Mouse (Mus musculus) gastrocnemius, postnatal 4 days (tissue): ENCODE data around the gene Tob1. TPM values are rescaled to one million over a fixed set of nuclear protein-coding genes. Genes with fewer than 3 reads are reported as not detected.

Source experiments
- DNase-seq, 2 experiments: peaks; one replicate each; pipeline ENCODE4 v3.0.0; 2021 to 2022; ENCODE audit warnings: low spot score in 2 of 2, mixed read lengths in 2 of 2
- total RNA-seq, 2 experiments: library from RNA; stranded (reverse); gene quantifications; 2 replicates each; pipeline ENCODE4 v1.2.3; 2021

The Tob1 gene
- total RNA-seq, 2 experiments from 2014 or later = 81.4 to 89.8 TPM

DNA sequence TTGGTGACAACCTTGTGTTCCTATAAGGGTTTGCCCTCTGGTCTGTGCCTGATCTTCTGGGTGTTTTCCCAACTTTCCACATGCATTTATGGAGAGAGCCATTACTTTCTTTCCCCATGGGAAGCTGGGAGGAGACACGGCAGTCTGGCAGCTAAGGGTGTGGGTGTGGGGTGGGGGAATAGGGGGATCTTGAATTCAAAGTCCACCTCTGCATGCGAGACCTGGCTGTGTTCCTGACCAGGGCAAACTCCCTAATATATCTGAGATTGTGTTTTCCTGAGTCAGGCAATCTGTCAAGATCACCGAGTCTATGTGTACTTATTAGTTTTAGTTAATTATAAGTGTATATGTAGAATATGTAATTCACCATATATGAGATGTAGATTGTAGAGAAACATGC is 14.9 kb upstream of the Tob1 start:
- no peak for DNase-seq

DNA sequence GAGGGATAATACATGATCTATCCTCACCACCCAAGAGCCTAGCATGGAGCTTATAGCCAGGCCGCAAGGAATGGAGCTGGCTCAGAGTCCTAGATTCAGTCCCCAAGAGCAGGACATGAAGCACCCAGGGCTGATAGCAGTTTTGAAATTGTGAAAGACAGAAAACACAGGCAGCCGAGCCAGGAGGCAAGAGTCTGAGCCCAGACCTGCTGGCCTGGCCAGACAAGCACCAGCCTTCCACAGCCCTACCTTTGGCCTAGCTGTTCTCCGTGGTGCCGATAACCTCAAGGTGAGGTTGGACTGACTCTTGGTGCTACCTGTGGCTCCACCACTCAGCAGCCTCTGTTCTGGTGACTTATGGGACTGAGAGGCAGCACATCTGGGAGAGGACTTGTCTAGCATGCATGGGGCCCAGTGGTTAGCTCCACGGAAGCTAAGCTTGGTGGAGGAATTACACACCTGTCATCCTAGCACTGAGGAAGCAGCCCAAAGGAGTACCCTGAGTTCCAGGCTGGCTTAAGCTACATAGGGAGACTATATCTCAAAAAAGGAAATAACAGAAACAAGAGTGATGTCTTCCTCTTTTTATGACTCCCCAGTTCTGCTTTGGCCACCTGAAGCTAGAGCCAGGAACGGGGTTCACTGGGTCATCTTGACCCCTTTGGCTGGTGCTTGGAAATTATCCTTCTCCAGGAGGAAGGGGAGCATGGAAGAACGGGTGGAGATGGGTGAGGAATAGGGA is 12.7 kb upstream of the Tob1 start:
- DNase-seq = no peak

DNA sequence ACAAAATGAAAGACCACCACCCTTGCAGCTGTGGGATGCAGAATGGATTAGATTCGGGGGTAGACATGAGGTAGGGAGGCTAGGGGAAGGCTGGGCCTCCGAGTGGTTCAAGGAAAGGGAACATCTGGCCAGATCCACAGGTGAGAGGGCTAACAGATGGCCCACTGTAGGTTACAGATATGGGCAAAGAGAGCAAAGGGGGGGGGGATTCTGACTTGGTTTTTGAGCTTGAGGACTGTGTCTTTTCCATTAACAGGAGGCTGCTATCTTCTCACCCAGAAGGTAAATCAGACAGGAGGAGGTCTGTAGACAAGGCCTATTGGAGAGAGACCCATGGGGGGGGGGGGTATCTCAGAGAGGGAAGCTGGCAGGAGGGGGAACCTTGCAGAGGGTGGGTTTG is 11.5 kb upstream of the Tob1 start:
- no peak for DNase-seq

DNA sequence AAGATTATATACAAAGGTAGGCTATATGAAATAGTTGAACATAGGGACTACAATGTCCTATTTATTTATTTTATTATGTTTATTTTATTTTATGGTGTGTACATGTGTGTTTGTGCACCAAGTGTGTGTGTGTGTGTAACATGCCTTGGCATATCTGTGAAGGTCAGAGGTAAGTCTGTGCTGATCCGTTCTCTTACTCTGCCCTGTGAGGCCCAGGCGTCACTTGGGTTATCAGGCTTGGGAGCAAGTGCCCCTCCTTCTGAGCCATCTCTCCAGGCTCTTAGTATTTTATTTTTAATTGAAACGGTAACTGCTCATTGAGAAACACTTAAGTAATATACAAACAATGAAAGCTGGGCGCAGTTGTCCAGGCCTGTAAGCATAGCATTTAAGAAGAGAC is 10.8 kb upstream of the Tob1 start:
- no peak for DNase-seq

DNA sequence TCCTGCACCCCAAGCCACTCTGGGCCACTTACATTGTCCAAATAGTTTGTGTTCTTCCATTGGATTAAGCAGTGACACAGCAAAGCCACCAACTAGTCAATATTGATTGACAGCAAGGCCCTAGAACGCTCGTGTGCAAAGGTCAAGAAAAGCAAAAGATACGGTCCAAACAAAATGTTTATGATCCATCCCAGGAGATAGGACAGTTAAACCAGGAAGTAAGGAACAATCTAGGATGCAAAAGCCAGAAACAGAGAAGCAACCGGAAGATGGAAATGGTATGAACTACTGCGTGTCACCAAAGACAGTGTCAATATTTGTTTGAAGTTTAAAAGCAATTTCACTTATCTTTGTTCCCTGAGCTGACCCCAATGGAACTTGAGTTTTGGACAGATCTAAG is 9.1 kb upstream of the Tob1 start:
- no peak for DNase-seq

DNA sequence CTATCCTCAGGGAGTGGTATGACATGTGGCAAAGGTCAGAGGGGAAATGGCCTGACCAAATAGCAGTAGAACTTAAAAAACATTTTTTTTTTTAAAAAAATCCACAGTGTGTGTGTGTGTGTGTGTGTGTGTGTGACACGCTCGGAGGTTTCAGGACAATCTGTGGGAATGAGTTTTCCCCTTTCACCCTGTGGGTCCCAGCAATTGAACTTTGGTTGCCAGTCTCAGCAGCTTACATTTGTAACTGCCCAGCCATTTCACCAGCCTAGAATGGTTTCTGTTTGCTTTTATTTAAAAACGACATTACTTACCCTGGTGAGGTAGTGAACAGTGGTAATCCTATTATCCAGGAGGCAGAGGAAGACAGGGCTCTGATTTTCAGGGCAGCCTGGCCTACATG is 8.2 kb upstream of the Tob1 start:
- DNase-seq = no peak

DNA sequence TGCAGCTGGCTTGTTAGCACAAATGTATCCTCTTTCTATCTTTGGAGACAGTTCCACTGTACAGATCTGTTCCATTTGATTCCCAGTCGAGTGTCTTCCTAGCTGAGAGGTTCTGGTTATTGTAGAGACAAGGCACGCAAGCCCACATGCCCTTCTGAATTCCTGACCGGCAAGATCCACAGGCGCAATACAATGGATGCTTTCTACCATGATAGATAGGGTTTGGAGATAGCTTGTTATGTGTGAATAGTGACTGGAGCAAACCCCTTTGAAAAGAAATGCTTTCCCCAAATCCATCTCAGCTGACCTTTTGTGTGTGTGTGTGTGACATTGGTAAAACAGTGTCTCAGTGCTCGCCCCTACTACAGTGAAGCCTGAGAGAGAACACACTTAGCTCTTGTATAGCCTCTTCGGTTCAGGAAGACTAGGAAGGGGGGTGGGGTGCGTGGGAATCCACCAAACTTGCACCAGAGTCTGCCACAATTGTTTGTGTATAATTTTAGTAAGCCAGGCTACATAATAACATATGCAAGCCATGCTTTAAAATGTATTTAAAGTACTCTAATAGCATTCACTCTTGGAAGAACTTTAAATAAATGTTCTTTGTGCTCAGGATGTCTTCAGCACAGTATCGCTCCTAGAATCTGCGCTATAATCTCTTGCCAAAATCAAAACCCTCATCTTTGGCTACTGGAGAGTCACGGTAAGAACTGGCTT is 4.7 kb upstream of the Tob1 start:
- DNase-seq = no peak

DNA sequence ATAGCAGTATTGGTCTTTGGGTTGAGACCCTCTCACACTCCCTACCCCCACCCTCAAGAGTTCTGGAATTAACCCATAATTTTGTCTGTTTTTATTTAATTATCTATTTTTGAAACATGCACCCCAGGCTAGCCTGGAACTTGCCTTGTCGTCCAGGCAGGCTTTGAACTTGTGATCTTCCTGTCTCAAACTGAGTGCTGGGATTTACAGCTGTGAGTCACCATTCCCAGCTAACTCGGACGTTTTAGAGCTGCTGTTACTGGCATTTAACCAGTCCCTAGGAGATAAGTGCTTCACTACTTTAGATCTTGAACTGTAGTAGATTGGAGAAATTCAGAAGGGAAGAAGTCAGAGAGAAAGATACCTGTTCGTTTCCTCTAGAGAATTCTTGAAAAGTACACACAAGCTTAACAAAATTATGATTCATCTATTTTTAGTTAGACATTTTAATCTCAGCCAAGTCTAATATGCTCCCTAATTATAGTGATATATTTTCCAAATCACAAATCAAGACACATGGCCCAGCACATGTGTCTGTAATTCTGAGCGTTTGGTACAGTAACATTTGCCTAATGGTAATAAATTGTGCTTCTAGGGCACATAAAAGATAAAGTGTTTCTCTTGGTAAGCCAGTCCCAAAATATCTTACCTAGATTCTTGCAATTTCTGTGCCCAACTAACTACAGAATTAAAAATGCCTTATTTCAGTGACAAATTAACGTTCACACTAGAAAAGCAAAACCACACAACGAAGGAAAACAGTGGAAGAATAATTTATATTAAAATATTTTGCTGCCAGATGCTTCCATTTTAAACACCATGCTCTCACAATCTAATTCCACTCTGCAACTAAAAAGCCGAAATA is 2.2 kb upstream of the Tob1 start:
- no peak for DNase-seq

DNA sequence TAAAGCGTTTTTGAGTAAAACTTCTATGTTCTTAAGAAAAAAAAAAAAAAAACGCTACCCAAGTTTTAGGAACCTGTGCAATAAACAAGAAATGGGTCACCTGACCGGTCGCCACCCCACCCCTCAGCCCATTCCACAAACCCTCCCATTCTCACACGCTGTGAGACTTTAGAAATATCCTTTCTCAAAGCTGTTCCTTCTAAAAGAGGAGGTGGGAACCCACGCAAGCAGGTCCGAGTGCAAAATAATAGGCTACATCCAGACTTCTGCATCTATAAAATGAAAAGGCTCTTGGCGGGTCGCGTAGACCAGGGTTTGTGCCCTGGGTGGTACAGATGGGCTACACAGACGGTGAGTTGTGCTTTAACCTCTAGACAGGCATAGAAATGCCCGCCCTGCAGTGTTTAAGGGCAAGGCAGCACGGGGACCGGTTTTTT is 1.5 kb upstream of the Tob1 start:
- DNase-seq = no peak

DNA sequence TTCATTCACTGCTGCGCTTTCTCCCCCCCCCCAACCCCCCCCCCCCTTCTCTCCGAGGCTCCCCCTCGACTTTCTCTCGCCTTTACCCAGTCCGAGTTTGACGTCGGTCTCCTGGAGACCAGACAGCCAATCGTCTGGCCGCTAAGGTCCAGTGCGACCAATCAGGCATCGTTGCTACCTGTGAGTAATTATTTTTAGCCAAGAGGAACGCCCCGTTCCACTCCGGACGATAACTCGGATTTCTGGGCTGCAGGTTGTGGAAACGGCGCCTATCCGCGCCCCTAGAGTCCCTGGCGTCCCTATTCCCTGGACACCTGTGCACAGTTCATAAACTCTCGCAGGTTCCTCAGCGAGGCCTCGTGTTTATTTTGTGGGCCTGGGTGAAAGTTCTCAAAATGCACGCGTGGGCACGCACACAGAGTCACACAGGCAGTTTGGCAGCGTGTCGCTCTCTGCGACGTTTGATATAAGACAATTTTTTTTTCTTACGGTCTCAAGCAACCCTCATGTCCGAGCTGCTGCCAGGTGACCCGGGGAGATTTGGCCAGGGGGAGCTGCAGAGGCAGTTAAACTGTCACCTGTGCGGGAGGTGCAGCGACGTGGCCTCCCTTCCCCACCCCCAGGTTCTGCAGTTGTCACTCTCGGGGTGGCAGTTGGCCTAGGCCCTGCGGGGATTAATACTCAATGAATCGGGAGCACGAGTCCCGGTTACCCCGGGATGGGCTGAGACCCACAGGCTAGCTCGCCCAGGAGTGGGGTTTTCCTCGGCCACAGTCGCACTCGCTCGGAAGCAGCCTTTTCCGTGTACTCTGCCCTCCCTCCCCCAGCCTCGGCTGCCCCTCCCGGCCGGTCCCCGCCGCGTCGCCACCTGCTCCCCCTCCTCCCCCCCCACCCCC is 815 bp upstream of the Tob1 start:
- DNase-seq = peak; percentile 44 to 81

DNA sequence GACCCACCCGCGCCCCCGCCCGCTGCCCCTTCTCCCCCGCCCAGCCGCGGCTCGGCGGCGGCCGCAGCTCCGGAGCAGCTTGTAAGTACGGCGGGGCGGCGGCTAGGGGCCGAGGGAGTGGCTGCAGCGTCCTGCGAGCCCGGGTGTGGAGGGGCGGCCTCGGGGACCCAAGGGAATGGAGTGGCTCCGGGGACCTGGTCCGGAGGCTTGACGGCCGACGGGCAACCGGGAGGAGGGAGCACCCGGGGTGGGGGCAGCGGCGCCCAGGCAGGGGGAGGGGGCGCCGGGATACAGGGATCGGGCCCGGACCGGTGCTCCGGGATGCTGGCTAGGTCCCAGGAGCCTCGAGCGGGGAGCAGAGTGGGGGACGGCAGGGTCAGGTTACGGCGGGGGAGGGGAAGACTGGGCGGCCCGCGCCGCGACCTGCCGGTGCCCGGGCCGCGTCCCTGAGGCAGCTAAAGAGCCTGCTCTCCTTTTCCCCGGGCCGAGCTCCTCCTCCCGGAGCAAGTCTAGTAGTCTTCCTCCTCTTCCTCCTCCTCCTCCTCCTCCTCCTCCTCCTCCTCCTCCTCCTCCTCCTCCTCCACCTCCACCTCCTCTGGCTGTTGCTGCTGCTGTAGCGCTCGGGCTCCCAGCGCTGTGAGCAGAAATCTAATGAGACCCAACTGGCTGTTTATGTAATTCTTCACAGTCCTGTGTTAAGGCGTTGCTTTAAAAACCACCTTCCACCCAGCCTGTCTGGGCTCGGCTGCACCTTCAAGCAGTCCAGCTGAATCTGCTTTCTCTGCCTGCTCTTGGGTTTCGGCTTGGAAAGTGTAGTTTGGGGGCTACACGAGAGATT is 616 bp downstream of the Tob1 start:
- DNase-seq = peak; percentile 60 to 81

DNA sequence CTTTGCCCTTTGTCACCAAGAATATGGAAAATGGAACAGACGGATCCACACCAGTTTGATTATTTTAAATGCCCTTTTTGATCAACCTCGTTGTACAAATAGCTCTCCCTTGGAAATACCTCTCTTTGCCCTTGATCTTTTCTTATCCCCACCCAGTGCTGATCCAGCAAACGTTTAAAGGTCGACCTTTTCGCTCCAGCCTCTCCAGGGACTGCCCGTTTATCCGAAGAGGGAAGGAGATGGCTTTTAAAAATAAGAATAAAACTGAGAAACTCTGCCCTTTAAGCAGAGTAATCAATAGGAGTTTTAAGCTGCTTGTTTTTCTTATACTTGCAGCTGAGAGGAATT is 1.2 kb downstream of the Tob1 start:
- no peak for DNase-seq

DNA sequence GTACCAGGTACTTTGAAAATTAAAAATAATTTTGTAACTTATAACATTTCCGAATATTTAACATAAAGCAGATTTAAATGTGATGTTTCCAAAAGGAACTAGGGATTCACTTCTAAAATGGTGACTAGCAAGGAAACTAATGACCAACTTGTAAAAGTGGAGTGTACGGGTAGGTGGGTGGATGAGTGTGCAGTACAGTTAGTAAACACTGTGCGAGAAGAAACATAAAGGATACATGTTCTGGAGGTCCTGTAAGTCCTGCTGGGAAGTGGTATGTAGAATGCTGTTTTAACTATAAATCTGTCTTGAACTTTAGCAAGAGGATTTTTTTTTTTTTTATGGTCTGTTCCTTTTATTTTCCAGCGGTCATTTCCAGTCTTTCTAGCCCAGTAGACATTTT is 1.7 kb downstream of the Tob1 start:
- no peak for DNase-seq

DNA sequence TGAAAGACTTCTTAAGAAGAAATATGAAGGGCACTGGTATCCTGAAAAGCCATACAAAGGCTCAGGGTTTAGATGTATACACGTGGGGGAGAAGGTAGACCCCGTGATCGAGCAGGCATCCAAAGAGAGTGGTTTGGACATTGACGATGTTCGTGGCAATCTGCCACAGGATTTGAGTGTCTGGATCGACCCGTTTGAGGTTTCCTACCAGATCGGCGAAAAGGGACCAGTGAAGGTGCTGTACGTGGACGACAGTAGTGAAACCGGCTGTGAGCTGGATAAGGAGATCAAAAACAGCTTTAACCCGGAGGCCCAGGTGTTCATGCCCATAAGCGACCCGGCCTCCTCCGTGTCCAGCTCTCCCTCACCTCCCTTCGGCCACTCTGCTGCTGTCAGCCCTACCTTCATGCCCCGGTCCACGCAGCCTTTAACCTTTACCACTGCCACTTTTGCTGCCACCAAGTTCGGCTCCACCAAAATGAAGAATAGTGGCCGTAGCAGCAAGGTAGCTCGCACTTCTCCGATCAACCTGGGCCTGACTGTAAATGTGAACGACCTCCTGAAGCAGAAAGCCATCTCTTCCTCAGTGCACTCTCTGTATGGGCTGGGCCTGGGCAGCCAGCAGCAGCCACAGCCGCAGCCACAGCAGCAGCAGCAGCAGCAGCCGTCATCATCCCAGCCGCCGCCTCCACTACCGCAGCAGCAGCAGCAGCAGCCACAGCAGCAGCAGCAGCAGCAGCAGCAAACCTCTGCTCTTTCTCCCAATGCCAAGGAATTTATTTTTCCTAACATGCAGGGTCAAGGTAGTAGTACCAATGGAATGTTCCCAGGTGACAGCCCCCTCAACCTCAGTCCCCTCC is 2.7 kb downstream of the Tob1 start:
- no peak for DNase-seq

DNA sequence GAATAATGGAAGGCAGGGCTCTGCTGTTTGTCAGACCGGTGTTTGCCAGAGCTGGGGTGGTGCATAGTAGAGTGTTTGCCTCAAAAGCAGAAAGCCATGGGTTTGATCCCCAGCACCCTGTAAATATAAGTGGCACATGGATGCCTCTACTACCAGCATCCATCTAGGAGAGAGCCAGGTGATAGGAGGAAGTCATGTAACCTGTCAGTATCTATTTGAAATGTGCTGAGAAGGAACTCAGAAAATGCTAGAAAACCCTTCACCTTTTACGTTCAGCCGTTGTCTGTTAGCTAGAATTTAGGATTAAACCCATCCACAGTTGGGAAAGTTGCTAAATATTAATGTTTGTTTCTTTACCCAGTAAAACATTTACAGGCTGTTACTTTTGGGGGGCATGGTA is 4.3 kb downstream of the Tob1 start:
- DNase-seq = no peak

DNA sequence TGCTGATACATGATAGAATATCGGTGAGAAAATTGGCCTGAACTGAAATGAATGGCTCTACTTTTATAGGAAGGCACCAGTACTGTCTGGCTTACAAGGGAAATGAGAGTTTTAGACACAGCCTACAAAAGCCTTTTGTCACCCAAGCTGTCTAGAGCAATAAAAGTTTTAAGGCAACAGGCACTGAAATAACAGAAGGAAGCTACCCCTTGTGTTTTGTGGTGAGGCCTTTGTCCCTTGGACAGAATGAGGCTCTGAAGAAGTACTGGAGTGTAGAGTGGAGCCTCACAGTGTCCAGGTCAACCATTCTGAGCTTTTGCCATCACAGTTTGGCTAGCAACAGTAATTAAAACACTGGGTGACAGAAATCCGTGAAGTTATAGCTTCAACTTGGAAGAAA is 5.0 kb downstream of the Tob1 start:
- DNase-seq = no peak

DNA sequence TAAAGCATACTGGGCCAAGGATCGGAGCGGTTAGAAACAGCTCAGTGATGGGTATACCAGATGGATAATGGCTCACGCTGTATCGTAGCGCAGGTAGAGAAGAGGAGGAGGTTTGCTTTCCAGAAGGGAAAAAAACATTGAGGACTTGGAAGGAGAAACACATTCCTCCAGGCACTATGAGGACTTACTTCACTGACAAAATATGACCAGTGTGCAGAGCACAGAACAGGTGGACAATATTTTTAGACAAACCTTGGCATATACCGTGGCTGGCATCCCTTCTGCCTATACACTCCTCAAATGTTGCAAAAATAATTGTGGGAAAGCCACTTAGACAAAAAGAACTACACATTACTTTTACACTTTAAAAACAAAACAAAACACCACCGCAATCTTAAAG is 10.0 kb downstream of the Tob1 start:
- DNase-seq = no peak

DNA sequence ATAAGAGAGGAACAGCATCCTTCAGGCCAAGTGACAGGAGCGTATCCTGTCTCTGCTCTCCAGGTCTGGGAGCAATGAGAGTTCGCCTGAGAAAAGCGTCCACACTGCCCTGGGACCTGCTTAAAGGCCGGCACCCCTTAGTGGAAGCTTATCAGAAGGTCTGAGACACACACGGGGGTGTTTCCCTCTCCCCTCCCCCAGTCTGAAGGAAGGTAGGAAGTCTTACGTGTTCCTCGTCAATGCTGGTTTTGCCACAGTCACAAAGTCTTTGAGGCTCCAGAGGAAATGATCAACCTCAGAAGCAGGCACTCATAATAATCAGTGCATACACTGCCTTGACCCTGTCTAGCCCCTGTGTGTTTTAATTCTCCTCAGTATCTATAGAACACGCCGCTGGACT is 12.3 kb downstream of the Tob1 start:
- no peak for DNase-seq

DNA sequence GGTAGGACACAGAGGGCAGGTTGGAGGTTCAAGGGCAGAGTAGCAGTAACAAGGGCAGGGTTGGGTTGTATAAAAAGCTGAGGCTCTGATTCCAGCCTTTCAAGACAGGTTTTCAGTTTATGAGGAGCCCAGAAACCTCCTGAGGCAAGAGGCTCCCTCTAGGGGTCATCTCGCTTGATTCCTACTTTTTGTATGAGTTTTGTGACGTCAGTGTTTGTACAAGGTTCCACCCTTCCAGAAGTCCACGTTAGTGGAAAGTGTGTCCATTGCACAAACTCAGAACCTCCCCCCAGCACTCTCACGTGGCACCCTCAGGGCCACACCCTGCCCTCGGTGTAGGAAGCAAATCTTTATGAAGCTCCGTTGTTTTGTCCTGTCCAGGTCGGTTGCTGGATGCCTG is 14.7 kb downstream of the Tob1 start:
- DNase-seq = no peak
